Mouse (Mus musculus) layer of hippocampus, adult 9-11 months (tissue): ENCODE data around the gene Gbp10.
"Not testable (repeated sequence)": the region's sequence is repeated elsewhere in the genome, so short reads cannot be mapped to it uniquely, and the experiment has no call there.

Experiments used
- DNase-seq: peaks from one replicate; pipeline ENCODE4 v3.0.0; 2022

Gbp10 gene

GRCm38 (mm10) chr5:105239483-105240047, at the start of gene Gbp10:
Gene Gbp10, minus strand, starts transcription at chr5:105239533.
- DNase-seq, result not testable (repeated sequence)

GRCm38 (mm10) chr5:105260673-105261072, 21.3 kb upstream of the Gbp10 start:
- DNase-seq, result not testable (repeated sequence)

GRCm38 (mm10) chr5:105252491-105252890, 13.2 kb upstream of the Gbp10 start:
- DNase-seq, result no peak

GRCm38 (mm10) chr5:105244741-105245140, 5.4 kb upstream of the Gbp10 start:
- not testable (repeated sequence) for DNase-seq

GRCm38 (mm10) chr5:105240982-105241381, 1.6 kb upstream of the Gbp10 start:
- not testable (repeated sequence) for DNase-seq

GRCm38 (mm10) chr5:105238402-105238801, 931 bp downstream of the Gbp10 start:
- DNase-seq, result not testable (repeated sequence)

- DNase-seq, result not testable (repeated sequence)
Observed at GRCm38 (mm10) chr5:105236040-105236439, 3.3 kb downstream of the Gbp10 start.

GRCm38 (mm10) chr5:105208957-105209356, 30.4 kb downstream of the Gbp10 start:
- DNase-seq, result not testable (repeated sequence)

GRCm38 (mm10) chr5:105200791-105201355, 38.5 kb downstream of the Gbp10 start:
- DNase-seq, result not testable (repeated sequence)

GRCm38 (mm10) chr5:105199149-105199548, 40.2 kb downstream of the Gbp10 start:
- DNase-seq, result not testable (repeated sequence)

- DNase-seq, result not testable (repeated sequence)
Observed at GRCm38 (mm10) chr5:105197915-105198560, 41.3 kb downstream of the Gbp10 start.

GRCm38 (mm10) chr5:105196308-105196707, 43.0 kb downstream of the Gbp10 start:
- not testable (repeated sequence) for DNase-seq

- not testable (repeated sequence) for DNase-seq
Observed at GRCm38 (mm10) chr5:105192536-105192935, 46.8 kb downstream of the Gbp10 start.

- no peak for DNase-seq
Observed at GRCm38 (mm10) chr5:105181446-105181845, 57.9 kb downstream of the Gbp10 start.
